8 mouse cellular contexts compared by ENCODE assay signal in genomic region chr7:28357984-28358383, GRCm38 (mm10). TPM values are rescaled to one million over a fixed set of nuclear protein-coding genes. Genes with fewer than 3 reads are reported as not detected.
DNase-seq lines count a peak whose midpoint lies in the region; ATAC-seq and TF ChIP-seq lines count a peak whose summit lies in the region.

No protein-coding gene starts in this region.

- H3K36me3 ChIP-seq in kidney, adult 2 months (ENCODE audit: control insufficient read depth, insufficient read depth, low read length): no peaks in the 10 kb centered on the region
- peaks cover 43% of the 10 kb centered on the region for H3K36me3 ChIP-seq in embryonic facial prominence, embryonic 11.5 days (replicated peaks; ENCODE audit: control insufficient read depth, insufficient read depth, low read depth, low read length)
- peaks cover 65% of the 10 kb centered on the region for H3K36me3 ChIP-seq in neural tube, embryonic 12.5 days

- H3K27ac ChIP-seq in kidney, adult 2 months (ENCODE audit: insufficient read depth, low read depth, low read length): peak overlapping the region; percentile 58
- H3K27ac ChIP-seq in embryonic facial prominence, embryonic 11.5 days (replicated peaks; ENCODE audit: low read depth, low read length): 0 out of 2 replicates have a peak overlapping the region, but pooled peaks have one; percentile 20
- no peak overlapping the region for H3K27ac ChIP-seq in neural tube, embryonic 12.5 days

- no peak overlapping the region for H3K9ac ChIP-seq in embryonic facial prominence, embryonic 11.5 days (replicated peaks; ENCODE audit: low read length)
- H3K9ac ChIP-seq in neural tube, embryonic 12.5 days: 0 out of 2 replicates have a peak overlapping the region, but pooled peaks have one; percentile 5

- no peaks in the 10 kb centered on the region for H3K9me3 ChIP-seq in embryonic facial prominence, embryonic 11.5 days (replicated peaks; ENCODE audit: control insufficient read depth, low read length)
- no peaks in the 10 kb centered on the region for H3K9me3 ChIP-seq in neural tube, embryonic 12.5 days

- H3K4me2 ChIP-seq in embryonic facial prominence, embryonic 11.5 days (ENCODE audit: low read depth, low read length): no peak overlapping the region
- no peak overlapping the region for H3K4me2 ChIP-seq in neural tube, embryonic 12.5 days (replicated peaks)

- no peak for TF ChIP-seq POLR2A in kidney, adult 2 months (IDR thresholded peaks at IDR 0.05; ENCODE audit: low read depth, low read length)

- no peaks in the 10 kb centered on the region for H3K27me3 ChIP-seq in kidney, adult 2 months (replicated peaks; ENCODE audit: control insufficient read depth, insufficient read depth, low read length)
- no peaks in the 10 kb centered on the region for H3K27me3 ChIP-seq in embryonic facial prominence, embryonic 11.5 days (ENCODE audit: control insufficient read depth, insufficient read depth, low read length)
- H3K27me3 ChIP-seq in neural tube, embryonic 12.5 days (replicated peaks): no peaks in the 10 kb centered on the region

- 14% methylated on average over 5 of the region's 5 CpGs for WGBS in kidney, adult 2 months
- WGBS in embryonic facial prominence, embryonic 11.5 days: 5% methylated on average over 5 of the region's 5 CpGs
- WGBS in neural tube, embryonic 12.5 days: 26% methylated on average over 5 of the region's 5 CpGs

- peaks cover 10% of the 10 kb centered on the region for H3K4me1 ChIP-seq in kidney, adult 2 months (ENCODE audit: control insufficient read depth, insufficient read depth, low read length)
- H3K4me1 ChIP-seq in embryonic facial prominence, embryonic 11.5 days (ENCODE audit: control insufficient read depth, insufficient read depth, low read length): peaks cover 5% of the 10 kb centered on the region
- H3K4me1 ChIP-seq in neural tube, embryonic 12.5 days: 0 out of 2 replicates have a peak, but pooled peaks cover 6% of the 10 kb centered on the region

- no peak for TF ChIP-seq CTCF in kidney, adult 2 months (conservative IDR thresholded peaks at IDR 0.05; ENCODE audit: insufficient read depth, insufficient read length, low read depth, low read length)

- no peak overlapping the region for H3K4me3 ChIP-seq in kidney, adult 2 months (ENCODE audit: insufficient read depth, low read depth, low read length)
- H3K4me3 ChIP-seq in embryonic facial prominence, embryonic 11.5 days (ENCODE audit: low read depth, low read length): no peak overlapping the region
- H3K4me3 ChIP-seq in neural tube, embryonic 12.5 days: no peak overlapping the region

- ATAC-seq in embryonic facial prominence, embryonic 11.5 days (replicated peaks; ENCODE audit: insufficient number of reproducible peaks, low FRiP score, low TSS enrichment, low read depth): no peak
- no peak for ATAC-seq in neural tube, embryonic 12.5 days (ENCODE audit: low FRiP score, low read depth)

- DNase-seq in kidney, adult 2 months: peak; percentile 44
- no peak for DNase-seq in kidney, adult 18-20 months
- no peak for DNase-seq in embryonic facial prominence, embryonic 11.5 days (ENCODE audit: low spot score)
- DNase-seq in kidney, postnatal 10 days: peak; percentile 35
- no peak for DNase-seq in left cerebral cortex, adult 8-10 months (ENCODE audit: low spot score in 2 of 2)
- DNase-seq in spleen, adult 12 weeks (ENCODE audit: low spot score): no peak
- DNase-seq in thymus, postnatal 10 days (ENCODE audit: low spot score in 2 of 2): no peak

RNA-seq across cellular contexts. Expression of gene Rps16, which starts 7.5 kb away (rescaled TPM):
- 724 and 951 TPM in 2 replicates for polyA plus RNA-seq in kidney, adult 2 months (2012; rRNA removed)
- 988 and 991 TPM in 2 replicates for polyA plus RNA-seq in embryonic facial prominence, embryonic 11.5 days (2014; fragmentation: Nextera tagmentation; extraction: Ambion mirVana)
- polyA plus RNA-seq in neural tube, embryonic 12.5 days (2016; fragmentation: Nextera tagmentation; extraction: Ambion mirVana): 540 and 574 TPM in 2 replicates
- 100 to 1,000 TPM; 521 to 591 (median 572) TPM for total RNA-seq in left cerebral cortex, adult 8-10 months (2022)

RNA-seq across cellular contexts. Expression of gene Plekhg2, which starts 14.4 kb away (rescaled TPM):
- 13.5 and 14.6 TPM in 2 replicates for polyA plus RNA-seq in kidney, adult 2 months (2012; rRNA removed)
- 38.8 and 50.0 TPM in 2 replicates for polyA plus RNA-seq in embryonic facial prominence, embryonic 11.5 days (2014; fragmentation: Nextera tagmentation; extraction: Ambion mirVana)
- 58.9 and 63.3 TPM in 2 replicates for polyA plus RNA-seq in neural tube, embryonic 12.5 days (2016; fragmentation: Nextera tagmentation; extraction: Ambion mirVana)
- total RNA-seq in left cerebral cortex, adult 8-10 months (2022): 1 to 10 TPM; 6.2 to 8.4 (median 8.0) TPM

RNA-seq across cellular contexts. Expression of gene Supt5, which starts 19.4 kb away (rescaled TPM):
- 86.8 and 88.6 TPM in 2 replicates for polyA plus RNA-seq in kidney, adult 2 months (2012; rRNA removed)
- polyA plus RNA-seq in embryonic facial prominence, embryonic 11.5 days (2014; fragmentation: Nextera tagmentation; extraction: Ambion mirVana): 72.3 and 73.9 TPM in 2 replicates
- 98.5 and 110 TPM in 2 replicates for polyA plus RNA-seq in neural tube, embryonic 12.5 days (2016; fragmentation: Nextera tagmentation; extraction: Ambion mirVana)
- total RNA-seq in left cerebral cortex, adult 8-10 months (2022): 100 to 1,000 TPM; 117 to 123 (median 121) TPM

RNA-seq across cellular contexts. Expression of gene Zfp36, which starts 22.1 kb away (rescaled TPM):
- polyA plus RNA-seq in kidney, adult 2 months (2012; rRNA removed): 24.6 and 25.5 TPM in 2 replicates
- polyA plus RNA-seq in embryonic facial prominence, embryonic 11.5 days (2014; fragmentation: Nextera tagmentation; extraction: Ambion mirVana): 4.7 and 5.5 TPM in 2 replicates
- polyA plus RNA-seq in neural tube, embryonic 12.5 days (2016; fragmentation: Nextera tagmentation; extraction: Ambion mirVana): 5.6 and 6.5 TPM in 2 replicates
- 1 to 10 TPM; 2.1 to 6.1 (median 3.6) TPM for total RNA-seq in left cerebral cortex, adult 8-10 months (2022)

RNA-seq across cellular contexts. Expression of gene Med29, which starts 34.5 kb away (rescaled TPM):
- polyA plus RNA-seq in kidney, adult 2 months (2012; rRNA removed): 71.9 and 72.1 TPM in 2 replicates
- polyA plus RNA-seq in embryonic facial prominence, embryonic 11.5 days (2014; fragmentation: Nextera tagmentation; extraction: Ambion mirVana): 50.1 and 50.6 TPM in 2 replicates
- 42.9 and 43.9 TPM in 2 replicates for polyA plus RNA-seq in neural tube, embryonic 12.5 days (2016; fragmentation: Nextera tagmentation; extraction: Ambion mirVana)
- 10 to 100 TPM; 13.2 to 17.4 (median 16.3) TPM for total RNA-seq in left cerebral cortex, adult 8-10 months (2022)

Comparison
In these comparisons a context has a peak if more than half of its experiments do, and no peak if none do; other contexts are left out.
1. DNase-seq: peak in kidney, adult 2 months (single experiment) and kidney, postnatal 10 days (single experiment); none in kidney, adult 18-20 months (single experiment), embryonic facial prominence, embryonic 11.5 days (single experiment), left cerebral cortex, adult 8-10 months (0 of 2), spleen, adult 12 weeks (single experiment) and thymus, postnatal 10 days (0 of 2).